Mouse (Mus musculus): ENCODE data around the gene Syt14. TPM values are rescaled to one million over a fixed set of nuclear protein-coding genes. Genes with fewer than 3 reads are reported as not detected.

Gene Syt14
- polyA plus RNA-seq, 1 experiment: 6.5 TPM

Other genes with a start within 250 kb of the Syt14 start
- gene Sertad4, start 180.0 kb downstream of the Syt14 start, polyA plus RNA-seq (2012; rRNA removed): 19.1 and 23.5 TPM in 2 replicates
- 17.9 and 18.5 TPM in 2 replicates for gene Diexf, start 94.5 kb upstream of the Syt14 start, polyA plus RNA-seq (2012; rRNA removed)
- 0.84 and 1.9 TPM in 2 replicates for gene Irf6, start 117.3 kb upstream of the Syt14 start, polyA plus RNA-seq (2012; rRNA removed)
- gene A130010J15Rik, start 132.3 kb upstream of the Syt14 start, polyA plus RNA-seq (2012; rRNA removed): 3.6 and 4.8 TPM in 2 replicates
- gene Traf3ip3, start 165.9 kb upstream of the Syt14 start, polyA plus RNA-seq (2012; rRNA removed): 1.00 and 1.6 TPM in 2 replicates
- 0.99 and 1.0 TPM in 2 replicates for gene Lamb3, start 171.9 kb upstream of the Syt14 start, polyA plus RNA-seq (2012; rRNA removed)
- 18.0 and 21.0 TPM in 2 replicates for gene Hsd11b1, start 228.3 kb upstream of the Syt14 start, polyA plus RNA-seq (2012; rRNA removed)
- 21.5 and 22.6 TPM in 2 replicates for gene G0s2, start 237.4 kb upstream of the Syt14 start, polyA plus RNA-seq (2012; rRNA removed)

Measured in frontal cortex, adult 2 months (tissue).